Mouse (Mus musculus) inflammation-experienced regulatory T-cells (primary cell): ENCODE results near the gene Vmn2r114. TPM values are rescaled to one million over a fixed set of nuclear protein-coding genes. Genes with fewer than 3 reads are reported as not detected.

ENCODE experiments used
- polyA plus RNA-seq, 2 experiments: library from polyadenylated mRNA; unstranded; fragments of 100-300 nt; shearing (Covaris generic); gene quantifications; one replicate each; pipeline ENCODE4 v1.2.1; 2017

Gene Vmn2r114
- under 1 TPM; 0.06 to 0.31 TPM for polyA plus RNA-seq

GRCm38 (mm10) chr17:23312437-23312836, at the start of gene Vmn2r114:
Gene Vmn2r114 (minus strand): TSS chr17:23312537.

GRCm38 (mm10) chr17:23343441-23343840, 31.1 kb upstream of the Vmn2r114 start, which contains the start of gene Vmn2r115:
Gene Vmn2r115 (plus strand): TSS chr17:23343741.

Other genes starting within 250 kb of the Vmn2r114 start
- gene Zfp40, start 119.3 kb downstream of the Vmn2r114 start, polyA plus RNA-seq = 1 to 10 TPM; 7.6 to 9.5 TPM
- gene Vmn2r115, start 31.2 kb upstream of the Vmn2r114 start, polyA plus RNA-seq = under 1 TPM; 0.02 to 0.29 TPM
- gene Vmn2r116, start 72.1 kb upstream of the Vmn2r114 start, polyA plus RNA-seq = not detected
- gene Vmn2r117, start 167.2 kb upstream of the Vmn2r114 start, polyA plus RNA-seq = not detected